Mouse (Mus musculus) thymus, postnatal 25 days (tissue): ENCODE measurements around the gene Phykpl.
A peak's percentile ranks its signal among the peaks of the same experiment; 100 is the strongest.

ENCODE experiments used
- DNase-seq: peaks from one replicate; pipeline ENCODE4 v3.0.0; 2022

The Phykpl gene

DNA sequence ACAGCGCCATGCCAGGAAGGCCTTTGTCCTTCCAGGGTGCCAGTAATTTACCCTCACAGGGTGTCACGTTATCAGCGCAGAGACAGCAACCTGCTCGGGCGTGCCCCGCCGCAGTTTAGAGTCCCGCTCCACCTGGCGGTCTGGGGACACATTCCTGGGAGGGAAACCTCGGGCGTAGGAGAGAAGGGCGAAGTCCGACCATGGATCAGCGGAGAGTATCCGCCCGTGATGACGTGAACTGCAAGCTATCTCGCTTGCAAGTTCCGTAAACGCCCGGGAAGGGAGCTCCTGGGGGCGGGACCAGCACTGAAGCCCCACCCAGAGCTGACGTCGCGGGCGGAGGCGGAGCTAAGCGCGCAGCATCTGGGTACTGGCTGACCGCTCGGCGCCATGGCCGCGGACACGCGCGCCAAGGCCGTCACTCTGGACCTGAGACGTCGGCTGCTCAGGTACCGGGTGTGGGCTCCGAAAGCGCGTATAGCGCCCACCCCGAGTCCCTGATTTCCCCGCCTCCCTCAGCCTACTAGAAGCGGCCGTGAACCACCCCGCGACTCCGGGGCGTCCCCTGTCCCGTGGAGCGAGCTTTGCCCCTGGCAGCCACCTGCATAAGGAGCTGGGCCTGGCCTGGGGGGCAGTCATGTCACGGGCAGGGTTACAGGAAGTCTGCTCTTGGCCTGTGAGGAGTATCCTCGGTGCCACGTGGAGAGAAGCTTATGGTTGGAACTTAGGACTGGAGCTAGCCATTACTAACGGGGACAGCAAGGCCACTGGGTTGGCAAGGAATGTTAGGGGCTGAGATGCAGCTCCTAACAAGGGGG, at the start of gene Phykpl:
Gene Phykpl (plus strand): TSS at position 327 of the 818 bp plus-strand sequence.
- peak; percentile 97 for DNase-seq

DNA sequence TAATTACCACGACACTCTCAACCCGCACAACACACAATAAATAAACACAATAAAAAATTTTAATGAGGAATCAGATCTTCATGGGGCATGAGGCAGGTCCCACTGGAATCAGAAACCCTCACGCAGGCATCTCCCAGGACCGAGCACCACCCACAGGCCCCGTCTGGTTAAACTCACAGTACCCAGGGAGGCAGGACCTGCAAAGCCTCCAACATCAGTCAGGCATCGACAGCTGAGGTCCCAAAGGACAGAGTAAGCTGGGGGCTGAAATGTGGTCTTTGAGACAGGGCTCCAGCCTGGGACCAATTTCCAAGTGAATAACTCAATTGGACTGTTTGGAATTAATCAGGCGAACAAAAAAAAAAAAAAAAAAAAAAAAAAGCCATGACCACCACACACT, 46.2 kb upstream of the Phykpl start:
- no peak for DNase-seq

DNA sequence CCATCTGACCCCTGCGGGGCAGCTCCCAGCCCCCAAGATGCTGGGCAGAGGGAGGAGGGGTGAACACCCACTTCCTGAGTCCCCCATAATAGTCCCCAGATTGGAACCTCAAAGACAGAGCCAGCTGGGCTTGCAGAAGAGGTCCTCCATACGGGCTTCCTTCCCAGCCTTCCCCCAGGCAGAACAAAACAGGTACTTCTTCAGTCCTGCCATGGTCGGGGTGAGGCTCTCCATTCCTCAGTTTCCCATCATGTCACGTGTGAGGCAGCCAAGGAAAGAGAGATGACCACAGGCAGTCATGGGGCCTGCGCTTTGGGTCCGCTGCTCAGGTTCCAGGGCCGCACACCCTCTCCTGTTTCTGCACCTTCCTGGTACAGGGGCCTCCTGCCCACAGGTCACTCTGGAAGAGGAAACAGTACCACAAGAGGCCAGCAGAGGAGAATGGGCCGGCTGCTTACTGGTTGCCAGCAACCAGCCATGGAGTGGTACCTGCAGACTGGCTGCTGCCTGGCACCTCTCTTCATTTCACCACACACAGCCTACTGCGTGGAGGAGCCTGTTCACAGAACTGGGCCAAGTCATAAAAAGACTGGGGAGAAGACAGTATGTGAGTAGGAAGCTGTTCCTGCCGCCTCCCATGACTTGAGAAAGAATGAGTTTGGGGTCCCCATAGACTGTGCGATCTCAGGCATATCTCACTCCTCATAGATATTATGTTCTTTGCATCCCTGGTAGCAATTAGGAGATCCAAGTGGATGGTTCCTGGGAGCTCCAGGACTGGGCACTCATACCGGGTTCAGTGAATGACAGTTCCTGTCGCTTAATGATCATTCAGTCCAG, 45.4 kb upstream of the Phykpl start:
- no peak for DNase-seq

DNA sequence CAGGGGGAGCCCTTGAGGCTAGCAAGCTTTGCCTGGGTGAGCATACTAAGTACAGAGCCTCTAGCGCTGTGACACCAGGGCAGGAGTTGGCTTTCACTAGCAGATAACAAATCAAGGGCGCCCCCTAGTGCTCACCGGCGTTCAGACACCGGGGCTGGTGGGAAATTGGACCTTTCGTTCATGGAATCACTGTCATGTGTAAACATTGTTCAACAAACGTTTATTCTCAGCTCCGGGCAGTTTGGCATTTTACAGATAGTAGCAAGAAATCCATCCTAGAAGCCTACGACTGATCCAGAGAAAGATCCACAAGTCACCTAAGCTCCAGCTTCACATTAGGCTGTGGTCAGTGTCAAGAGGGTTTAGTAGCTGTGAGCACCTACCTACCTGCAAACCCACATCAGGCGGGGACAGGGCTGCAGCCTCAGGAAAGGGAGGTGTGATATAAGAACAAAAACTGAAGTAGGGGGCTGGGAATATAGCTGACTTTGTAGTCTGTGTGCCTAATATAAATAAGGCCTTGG, 44.7 kb upstream of the Phykpl start:
- DNase-seq = peak; percentile 93

DNA sequence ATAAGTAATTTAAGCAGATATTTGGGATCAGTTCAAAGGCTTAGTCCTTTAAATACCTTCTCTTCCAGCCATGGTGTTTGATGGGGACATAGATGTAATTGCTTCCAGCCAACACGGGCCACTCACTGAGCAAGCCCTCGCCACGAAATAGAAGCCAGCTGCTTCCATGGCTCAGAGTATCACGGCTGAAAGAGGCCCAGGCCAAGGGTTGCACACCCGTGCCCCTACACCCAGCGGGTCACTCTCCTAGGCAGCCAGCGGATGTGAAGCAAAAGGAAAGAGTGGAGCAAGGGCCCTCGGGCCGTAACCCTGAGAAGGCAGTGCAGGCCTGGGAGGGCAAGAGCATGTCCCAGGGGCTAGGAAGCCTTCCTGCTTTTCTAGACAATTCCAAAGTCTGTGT, 42.1 kb upstream of the Phykpl start:
- no peak for DNase-seq

DNA sequence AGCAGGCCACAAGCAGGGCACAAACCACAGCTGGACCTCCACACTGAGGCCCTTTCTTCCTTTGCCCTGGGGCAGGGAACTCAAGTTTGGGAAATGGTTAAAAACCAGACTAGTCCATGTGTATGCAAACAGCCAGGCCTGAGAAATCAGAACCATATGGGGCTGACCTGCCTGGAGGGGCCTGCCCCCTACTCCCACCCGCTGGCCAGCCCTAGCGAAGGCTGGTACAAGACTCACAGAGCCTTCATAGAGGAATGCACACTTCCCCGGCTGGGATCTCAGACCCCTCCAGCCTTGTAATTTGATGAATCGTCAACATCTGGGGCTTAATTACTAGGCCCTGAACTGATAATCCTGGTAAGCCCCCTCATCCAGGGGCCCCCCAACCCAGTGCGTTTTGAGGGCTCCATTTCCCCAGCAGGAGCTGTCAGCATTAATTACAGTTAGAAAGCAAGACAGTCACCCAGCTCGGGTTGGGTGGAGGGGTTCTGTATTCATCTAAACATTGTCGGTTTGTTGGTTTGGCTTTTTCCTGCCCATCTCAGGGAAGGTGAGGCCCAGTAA, 41.0 kb upstream of the Phykpl start:
- DNase-seq = no peak

DNA sequence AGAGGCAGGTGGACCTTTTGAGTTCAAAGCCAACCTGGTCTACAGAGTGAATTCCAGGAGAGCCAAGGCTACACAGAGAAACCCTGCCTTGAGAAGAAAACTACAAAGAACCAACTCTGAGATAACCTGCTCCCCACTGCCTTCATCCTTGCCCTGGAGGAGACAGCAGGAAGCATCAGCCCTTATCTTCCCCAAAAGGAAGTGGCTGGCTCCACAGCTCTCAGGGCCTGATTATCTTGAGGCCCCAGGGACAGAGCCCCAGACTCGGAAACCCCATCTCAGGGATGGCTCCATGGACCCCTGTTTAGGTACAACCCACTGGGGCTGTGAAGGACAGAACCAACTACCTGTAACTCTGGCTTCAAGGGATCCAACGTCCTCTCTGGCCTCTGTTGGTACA, 40.1 kb upstream of the Phykpl start:
- DNase-seq = no peak

DNA sequence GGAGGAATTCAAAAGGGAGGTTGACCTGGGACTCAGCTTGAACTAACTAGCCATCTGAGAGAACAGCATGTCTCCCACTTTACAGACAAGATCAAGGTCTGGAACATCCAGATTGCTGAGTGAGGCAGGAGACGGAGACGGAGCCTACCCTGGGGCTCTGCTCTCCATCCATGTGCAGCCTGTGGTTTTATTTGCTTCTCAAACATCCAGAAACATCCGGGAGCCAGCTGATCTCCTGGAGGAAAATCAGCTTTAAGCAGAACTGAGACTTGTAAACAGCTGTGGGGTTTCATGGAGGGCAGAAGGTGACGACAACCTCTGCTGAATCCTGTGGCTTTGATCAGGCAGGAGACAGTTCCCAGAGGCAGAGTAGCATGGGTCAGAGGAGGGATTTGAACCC, 38.7 kb upstream of the Phykpl start:
- no peak for DNase-seq

DNA sequence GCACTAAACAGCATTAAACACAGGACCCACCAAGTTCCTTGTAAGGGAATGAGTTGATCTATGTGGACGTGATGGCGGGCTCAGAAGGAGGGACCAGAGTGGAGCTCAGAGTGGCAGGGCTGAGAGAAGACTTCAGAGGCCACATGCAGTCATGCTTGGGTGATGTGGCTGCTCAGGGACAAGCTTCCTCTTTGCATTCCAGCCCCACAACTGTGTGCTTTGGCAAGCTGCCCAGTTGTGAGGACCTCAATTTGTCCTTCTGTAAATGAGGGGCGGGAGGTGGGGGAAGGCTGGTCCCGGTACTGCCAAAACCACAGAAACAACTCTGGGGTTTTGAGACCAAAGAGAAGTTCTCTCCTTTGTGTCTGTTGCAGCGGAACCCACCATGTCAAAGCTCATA, 33.3 kb upstream of the Phykpl start:
- DNase-seq = no peak

DNA sequence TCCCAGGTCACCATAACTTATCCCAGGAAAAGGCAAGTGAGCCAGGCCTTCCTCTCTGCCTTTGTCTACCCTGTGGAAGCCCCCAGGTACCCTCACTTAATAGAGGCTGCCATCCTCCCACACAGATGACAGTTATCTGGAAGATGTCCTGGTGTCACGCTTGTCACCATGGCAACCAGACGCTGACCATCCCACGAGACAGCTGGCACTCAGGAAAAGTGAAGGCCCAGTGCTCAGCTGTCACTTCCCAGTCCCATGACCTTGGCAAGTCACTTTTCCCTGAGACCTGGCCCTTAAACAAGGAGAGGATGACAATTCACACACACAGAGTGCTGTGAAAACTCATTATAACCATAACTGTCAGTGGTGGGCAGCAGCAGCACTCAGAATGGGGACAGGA, 32.5 kb upstream of the Phykpl start:
- no peak for DNase-seq

DNA sequence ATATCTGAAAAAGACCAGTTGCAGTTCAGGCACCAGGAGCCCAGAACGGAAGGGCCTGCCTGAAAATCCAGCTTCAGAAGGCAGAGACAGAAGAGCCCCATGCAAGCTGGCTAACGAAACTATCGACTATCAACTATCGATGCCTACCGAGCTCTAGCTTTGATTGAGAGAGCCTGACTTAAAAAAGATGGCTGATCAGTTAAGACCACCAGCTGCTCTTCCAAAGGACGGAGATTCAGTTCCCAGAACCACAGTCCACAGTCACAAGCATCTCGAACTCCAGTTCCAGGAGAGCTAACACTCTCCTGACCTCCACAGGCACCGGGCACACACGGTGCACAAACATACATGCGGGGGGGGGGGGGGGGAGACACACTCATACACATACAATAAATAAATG, 30.0 kb upstream of the Phykpl start:
- no peak for DNase-seq

DNA sequence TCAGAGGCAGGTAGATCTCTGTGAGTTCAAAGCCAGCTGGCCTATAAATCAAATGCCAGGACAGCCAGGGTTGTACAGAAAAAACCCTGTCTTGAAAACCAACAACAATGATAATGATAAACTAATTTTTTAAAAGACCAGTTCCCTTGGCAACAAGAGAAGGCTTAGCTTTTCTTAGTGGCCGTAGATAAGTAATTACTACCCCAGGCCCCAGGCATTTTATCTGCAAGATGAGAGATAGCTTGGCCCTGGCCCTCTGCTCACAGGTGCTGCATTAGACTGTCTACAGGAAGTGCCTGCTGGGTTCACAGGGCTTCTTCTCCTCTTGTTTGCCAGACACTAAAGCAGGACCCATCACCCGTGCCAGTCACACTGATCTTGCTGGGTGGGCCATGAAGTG, 29.5 kb upstream of the Phykpl start:
- no peak for DNase-seq

DNA sequence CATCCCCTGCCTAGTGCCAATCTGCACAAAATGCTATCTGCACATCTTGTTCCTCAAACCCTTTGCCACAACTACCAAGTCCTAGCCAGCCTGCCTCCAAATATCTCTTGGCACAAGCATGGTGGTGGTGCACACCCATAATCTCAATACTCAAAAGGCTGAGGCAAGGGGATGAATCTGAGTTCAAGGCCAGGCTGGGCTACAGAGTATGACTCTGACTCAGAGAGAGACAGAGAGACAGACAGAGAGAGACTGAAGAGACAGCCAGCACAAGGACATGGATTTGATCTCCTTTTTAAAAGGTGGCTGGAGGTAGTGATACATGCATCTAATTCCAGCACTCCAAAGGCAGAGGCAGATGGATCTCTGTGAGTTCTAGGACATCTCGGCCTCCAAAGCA, 21.3 kb upstream of the Phykpl start:
- no peak for DNase-seq

DNA sequence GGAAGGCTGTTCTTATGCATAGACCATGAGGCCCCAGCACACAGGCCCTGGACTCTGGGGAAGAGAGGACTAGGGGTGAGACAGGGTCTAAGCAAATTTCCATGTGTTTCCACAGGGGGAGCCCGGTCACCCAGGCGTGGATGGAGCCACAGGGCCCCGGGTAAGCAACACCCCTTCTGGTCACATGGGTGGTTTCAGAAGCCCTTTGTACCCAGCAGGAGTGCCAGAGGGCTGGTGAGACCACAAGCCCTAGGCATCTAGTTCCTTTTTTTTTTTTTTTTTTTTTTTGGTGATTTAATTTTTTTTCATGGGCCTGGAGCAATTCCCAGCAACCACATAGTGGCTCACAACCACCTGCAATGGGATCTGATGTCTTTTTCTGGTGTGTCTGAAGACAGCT, 19.5 kb upstream of the Phykpl start:
- no peak for DNase-seq

DNA sequence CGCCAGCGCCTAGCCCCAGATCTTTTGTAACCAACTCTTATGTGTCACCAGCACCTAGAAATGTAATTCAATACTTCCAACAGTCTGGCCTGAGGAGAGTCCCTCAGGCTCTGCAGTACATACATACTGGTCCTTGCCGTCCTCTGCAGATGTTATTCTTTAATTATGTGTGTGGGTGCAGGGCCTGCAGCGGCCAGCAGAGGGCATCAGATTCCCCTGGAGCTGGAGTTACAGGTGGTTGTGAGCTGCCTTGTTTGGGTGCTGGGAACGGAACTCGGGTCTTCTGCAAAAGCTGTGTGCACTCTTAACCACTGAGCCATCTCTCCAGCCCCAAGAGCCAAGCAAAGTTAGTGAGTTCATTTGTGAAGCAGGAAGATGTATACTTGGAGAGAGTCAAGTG, 18.6 kb upstream of the Phykpl start:
- DNase-seq = no peak

DNA sequence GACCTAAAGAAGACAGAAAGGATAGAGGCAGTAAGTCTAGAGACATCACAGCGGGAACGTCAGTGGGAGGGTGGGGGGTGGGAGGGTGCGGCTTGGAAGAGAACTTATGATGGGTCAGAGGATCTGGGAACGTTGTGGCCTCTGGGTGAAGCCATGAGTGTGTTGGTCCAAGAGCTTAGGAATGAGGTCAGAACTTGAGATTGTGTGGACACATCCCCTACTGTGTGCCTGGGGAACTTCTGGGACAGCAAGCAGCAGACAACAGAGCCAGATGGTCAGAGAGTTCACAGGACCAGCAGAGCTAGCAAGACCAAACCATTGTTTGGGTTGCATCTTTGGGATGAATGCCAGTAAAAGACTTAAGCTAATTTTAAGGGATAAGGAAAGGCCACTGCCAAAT, 15.8 kb upstream of the Phykpl start:
- DNase-seq = no peak

DNA sequence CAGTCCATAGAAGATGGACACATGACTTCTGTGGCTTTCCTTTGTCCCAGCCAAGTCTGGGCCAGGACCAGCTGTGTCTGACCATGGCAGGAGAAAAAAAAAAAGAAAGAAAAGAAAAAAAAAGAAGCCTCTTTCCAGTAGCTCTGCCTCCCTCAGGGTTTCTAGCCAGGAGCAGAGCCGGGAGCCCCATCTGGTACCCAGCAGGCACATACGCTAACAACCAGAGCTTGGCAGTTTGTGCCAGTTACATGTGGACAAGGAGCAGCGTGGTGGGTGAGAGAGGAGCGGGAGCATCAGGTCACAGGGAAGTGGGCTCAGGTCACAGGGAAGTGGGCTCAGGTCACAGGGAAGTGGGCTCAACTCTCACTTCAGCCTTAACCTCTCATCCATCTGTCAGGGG, 8.1 kb upstream of the Phykpl start:
- DNase-seq = no peak

DNA sequence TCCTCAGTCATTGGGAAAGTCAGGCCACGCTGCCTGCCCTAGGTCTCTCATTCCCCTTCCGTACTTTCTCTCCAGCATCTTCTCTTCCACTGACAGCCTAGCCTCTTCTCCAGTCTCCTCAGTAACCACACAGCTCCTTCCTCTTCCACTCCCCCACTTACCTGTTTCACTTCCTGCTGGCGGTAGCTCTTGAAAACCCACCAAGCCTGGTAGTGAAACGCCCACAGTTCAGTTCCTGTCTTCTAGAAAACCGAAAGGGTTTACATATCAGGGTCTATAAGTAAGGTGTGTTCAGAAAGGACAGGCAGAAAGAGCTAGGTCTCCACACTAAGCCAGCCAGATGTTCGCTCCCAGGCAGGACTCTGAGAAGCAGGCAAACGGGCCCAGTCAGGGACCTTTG, 7.0 kb upstream of the Phykpl start:
- DNase-seq = peak; percentile 52

DNA sequence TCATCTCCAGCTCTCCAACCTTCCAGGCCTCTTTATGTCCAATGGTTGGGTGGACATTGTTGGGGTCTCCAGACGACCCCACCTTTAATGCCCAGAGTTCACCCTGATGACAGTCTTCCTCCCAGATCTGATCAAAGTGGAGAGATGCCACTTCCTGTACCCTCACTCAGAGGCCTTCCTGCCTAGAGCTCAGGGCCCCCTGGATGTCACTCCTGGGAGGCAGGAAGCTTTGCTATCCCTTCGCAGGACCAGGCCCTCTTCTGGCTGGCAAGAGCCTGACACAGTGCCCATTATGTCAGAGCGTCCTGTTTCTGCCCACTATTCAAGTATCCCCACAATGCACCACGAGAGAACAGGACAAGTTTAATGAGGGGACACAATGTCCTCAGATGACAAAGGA, 5.5 kb upstream of the Phykpl start:
- DNase-seq = peak; percentile 50

DNA sequence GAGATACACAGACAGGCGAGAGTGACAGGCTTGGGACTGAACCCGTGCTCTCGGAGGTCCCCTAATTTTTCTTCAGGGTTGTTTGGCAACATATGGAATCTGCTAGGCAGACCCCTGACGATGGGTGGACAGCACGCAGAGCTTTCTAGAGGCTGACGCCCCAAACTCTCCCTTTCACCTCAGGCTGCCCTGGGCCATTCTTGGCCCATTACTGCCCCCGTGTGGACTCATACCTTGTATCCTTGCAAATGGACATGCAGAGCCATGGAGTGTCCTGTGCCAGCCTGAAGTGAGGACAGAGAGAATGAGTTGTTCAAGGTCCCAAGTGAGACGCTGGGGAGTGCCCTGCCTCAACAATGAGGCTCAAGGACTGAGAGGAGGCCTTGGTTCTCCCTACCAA, 1.8 kb upstream of the Phykpl start:
- DNase-seq = peak; percentile 72

DNA sequence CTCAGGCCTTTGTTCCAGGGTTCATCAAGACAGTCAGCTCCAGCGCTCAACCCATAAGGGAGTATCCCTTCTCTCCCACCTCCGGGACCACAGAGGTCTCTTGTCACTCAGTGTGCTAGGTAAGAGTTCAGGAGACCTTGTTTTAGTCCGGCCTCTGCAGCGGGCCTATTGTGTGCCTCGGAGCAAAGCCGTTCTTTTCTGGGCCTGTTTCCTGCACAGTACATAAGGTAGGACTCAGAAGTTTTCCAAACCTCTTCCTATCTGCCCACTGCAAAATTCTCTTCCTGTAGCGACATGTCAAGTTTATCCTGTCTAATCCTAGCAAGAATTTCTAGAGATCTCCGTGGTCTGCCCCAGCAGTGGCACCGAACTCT, 513 bp upstream of the Phykpl start:
- DNase-seq = no peak

DNA sequence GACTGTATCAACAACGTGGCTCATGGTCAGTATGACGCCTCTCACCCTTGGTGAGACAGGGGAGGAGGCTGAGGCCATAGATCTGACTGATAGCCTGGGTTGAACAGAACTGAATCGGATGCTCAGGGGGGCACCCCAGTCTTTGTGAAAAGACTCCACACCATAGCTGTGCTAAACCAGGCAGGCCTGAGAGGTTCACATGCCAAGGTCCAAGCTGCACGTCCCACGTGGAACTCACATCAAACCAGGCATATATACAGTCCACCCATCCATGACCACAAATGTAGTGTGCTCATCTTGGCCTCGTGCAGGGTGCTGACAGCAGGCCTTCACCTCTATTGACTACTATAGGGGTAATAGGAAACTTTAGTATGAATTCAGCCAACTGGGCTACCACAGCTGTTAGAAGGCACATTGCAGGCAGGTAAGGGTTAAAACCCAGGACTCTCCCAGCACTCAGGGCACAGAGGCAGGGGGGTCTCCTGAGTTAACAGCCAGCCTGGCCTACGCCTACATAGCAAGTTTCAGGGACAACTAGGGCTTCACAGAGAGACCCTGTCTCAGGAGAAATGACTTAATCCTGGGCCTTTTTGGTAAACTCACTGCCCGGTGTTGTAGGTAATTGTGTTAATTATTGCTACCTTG, 1.2 kb downstream of the Phykpl start:
- DNase-seq = no peak

DNA sequence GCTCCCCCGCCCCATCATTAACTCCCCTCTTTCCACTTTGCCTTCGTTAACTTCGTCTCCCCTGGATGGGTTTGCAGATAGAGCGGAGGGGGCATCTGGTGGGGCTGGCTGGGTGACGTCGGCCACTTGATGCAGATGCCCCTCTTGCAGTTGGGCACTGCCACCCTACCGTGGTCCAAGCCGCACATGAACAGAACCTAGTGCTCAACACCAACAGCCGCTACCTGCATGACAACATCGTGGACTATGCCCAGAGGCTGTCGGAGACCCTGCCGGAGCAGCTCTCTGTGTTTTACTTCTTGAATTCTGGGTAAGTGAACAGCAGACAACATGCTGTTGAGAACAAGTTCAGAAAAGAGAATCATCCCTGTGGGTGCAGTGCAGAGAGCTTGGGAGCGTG, 1.9 kb downstream of the Phykpl start:
- DNase-seq = no peak
